Mouse (Mus musculus) frontal cortex, adult (tissue): ENCODE measurements around the gene Git2.

Experiments used
- ATAC-seq: cut with Nextera tagmentation; 2 replicates; pipeline ENCODE4 v1.9.2; 2017; ENCODE audit warnings: mild to moderate bottlenecking, moderate library complexity, mixed read lengths; ENCODE audit not compliant: low TSS enrichment

Git2 gene

GRCm38 (mm10) chr5:114720784-114721183 lies 54.5 kb downstream of the Git2 start:
- no peak for ATAC-seq

- ATAC-seq = no peak
Measured at GRCm38 (mm10) chr5:114719928-114720270, 55.4 kb downstream of the Git2 start.

- ATAC-seq = no peak
Measured at GRCm38 (mm10) chr5:114719003-114719927, 56.1 kb downstream of the Git2 start.

GRCm38 (mm10) chr5:114718483-114718882 lies 56.8 kb downstream of the Git2 start:
- no peak for ATAC-seq

- no peak for ATAC-seq
Measured at GRCm38 (mm10) chr5:114717937-114718336, 57.4 kb downstream of the Git2 start.

GRCm38 (mm10) chr5:114717292-114717691 lies 58.0 kb downstream of the Git2 start:
- ATAC-seq = no peak

GRCm38 (mm10) chr5:114714551-114714950 lies 60.8 kb downstream of the Git2 start:
- ATAC-seq = no peak

- ATAC-seq = no peak
Measured at GRCm38 (mm10) chr5:114709357-114709756, 66.0 kb downstream of the Git2 start.

- ATAC-seq = no peak
Measured at GRCm38 (mm10) chr5:114708491-114708890, 66.8 kb downstream of the Git2 start.

- peak; percentile 55 for ATAC-seq
Measured at GRCm38 (mm10) chr5:114707265-114708068, 67.8 kb downstream of the Git2 start, which contains the start of gene Tchp. Gene Tchp, plus strand, starts transcription at chr5:114707760.

- no peak for ATAC-seq
Measured at GRCm38 (mm10) chr5:114702403-114703392, 72.6 kb downstream of the Git2 start.

GRCm38 (mm10) chr5:114699015-114699414 lies 76.3 kb downstream of the Git2 start:
- no peak for ATAC-seq

GRCm38 (mm10) chr5:114698044-114698746 lies 77.1 kb downstream of the Git2 start:
- ATAC-seq = peak; percentile 80

GRCm38 (mm10) chr5:114696939-114697338 lies 78.4 kb downstream of the Git2 start:
- ATAC-seq = no peak

- no peak for ATAC-seq
Measured at GRCm38 (mm10) chr5:114695775-114696174, 79.5 kb downstream of the Git2 start.

- ATAC-seq = peak; percentile 94
Measured at GRCm38 (mm10) chr5:114690633-114691567, 84.4 kb downstream of the Git2 start, which contains the start of gene Gltp. Gene Gltp, minus strand, starts transcription at chr5:114690984.

- ATAC-seq = no peak
Measured at GRCm38 (mm10) chr5:114689700-114690366, 85.5 kb downstream of the Git2 start.

- no peak for ATAC-seq
Measured at GRCm38 (mm10) chr5:114688703-114689102, 86.6 kb downstream of the Git2 start.

- no peak for ATAC-seq
Measured at GRCm38 (mm10) chr5:114687901-114688300, 87.4 kb downstream of the Git2 start.
